Mouse (Mus musculus) forebrain, postnatal 0 days (tissue): ENCODE measurements around the gene Ltbp3. TPM values are rescaled to one million over a fixed set of nuclear protein-coding genes. Genes with fewer than 3 reads are reported as not detected.
"Not testable (repeated sequence)": the region's sequence is repeated elsewhere in the genome, so short reads cannot be mapped to it uniquely, and the experiment has no call there.

ENCODE experiments used
- ATAC-seq: fragments of 200-750 bp; cut with Nextera tagmentation; 2 replicates; pipeline ENCODE4 v1.8.0; 2017; ENCODE audit warnings: mild to moderate bottlenecking, moderate library complexity
- DNase-seq: peaks from one replicate; pipeline ENCODE4 v3.0.0-alpha.2; 2015
- H3K27ac ChIP-seq: fragments of 300-500 bp; sonication (generic); 2 replicates; pipeline ENCODE4 v1.5.1; 2014; ENCODE audit warnings: low read depth, mild to moderate bottlenecking, antibody characterized with exemption, low read length, moderate library complexity, mixed read lengths
- H3K27me3 ChIP-seq: fragments of 300-500 bp; sonication (generic); 2 replicates; pipeline ENCODE4 v1.6.1; 2014; ENCODE audit warnings: mild to moderate bottlenecking, low read length, mixed read lengths; ENCODE audit not compliant: insufficient read depth
- H3K36me3 ChIP-seq: fragments of 300-500 bp; sonication (generic); 2 replicates; pipeline ENCODE4 v1.6.1; 2014; ENCODE audit warnings: mild to moderate bottlenecking, moderate library complexity; ENCODE audit not compliant: insufficient read depth
- H3K4me1 ChIP-seq: fragments of 300-500 bp; sonication (generic); 2 replicates; pipeline ENCODE4 v1.6.1; 2014; ENCODE audit warnings: antibody characterized with exemption; ENCODE audit not compliant: insufficient read depth
- H3K4me2 ChIP-seq: fragments of 300-500 bp; sonication (generic); 2 replicates; pipeline ENCODE4 v1.6.1; 2014; ENCODE audit warnings: low read depth, mild to moderate bottlenecking, moderate library complexity
- H3K4me3 ChIP-seq: fragments of 300-500 bp; sonication (generic); 2 replicates; pipeline ENCODE4 v1.5.1; 2014; ENCODE audit warnings: low read depth, low read length, mixed read lengths
- H3K9ac ChIP-seq: fragments of 300-500 bp; sonication (generic); 2 replicates; pipeline ENCODE4 v1.6.1; 2014; ENCODE audit warnings: mild to moderate bottlenecking
- H3K9me3 ChIP-seq: fragments of 300-500 bp; sonication (generic); 2 replicates; pipeline ENCODE4 v1.6.1; 2016; ENCODE audit warnings: low read length
- CTCF ChIP-seq: sonication (generic); IDR thresholded peaks from 2 replicates; pipeline ENCODE4 v1.5.1; 2016; ENCODE audit warnings: antibody characterized with exemption, control low read depth, low read depth
- WGBS: fragments of 180-500 bp; shearing (Covaris S2); extraction: QIAGEN DNeasy Blood & Tissue Kit; methylation state at CpG from one replicate; pipeline ENCODE4 v1.1.7; 2014; 5-methylcytosine and 5-hydroxymethylcytosine counted together
- polyA plus RNA-seq: library from polyadenylated mRNA; unstranded; fragments of >200 nt; fragmentation: Nextera tagmentation; extraction: Ambion mirVana; gene quantifications from 2 replicates; pipeline ENCODE4 v1.2.1, GENCODE M21; 2015
- total RNA-seq: library from RNA; depleted of rRNA; stranded (reverse); fragments of >200 nt; gene quantifications from 2 replicates; pipeline ENCODE4 v1.2.3, GENCODE M21; 2014

Ltbp3 gene
- total and polyA plus RNA-seq, 2 experiments from 2014 or later, result 12.4 to 22.7 TPM

GRCm38 (mm10) chr19:5786441-5787114 lies 45.9 kb downstream of the Ltbp3 start:
- Histone ChIP-seq H3K9me3 (no peaks in the 10 kb centered on the region), H3K9ac (no peak overlapping the region), H3K27ac (no peak overlapping the region), H3K4me1 (no peaks in the 10 kb centered on the region), H3K4me3 (no peak overlapping the region), H3K36me3 (no peaks in the 10 kb centered on the region), H3K27me3 (no peaks in the 10 kb centered on the region), H3K4me2 (no peak overlapping the region)
- TF ChIP-seq CTCF, result peak; percentile 91
- ATAC-seq (peak; percentile 83), DNase-seq (peak; percentile 89)
- WGBS, result 8% methylated on average over 12 of the region's 12 CpGs

GRCm38 (mm10) chr19:5787128-5787635 lies 46.5 kb downstream of the Ltbp3 start:
- peak; percentile 89 for TF ChIP-seq CTCF
- H3K9ac ChIP-seq, result no peak overlapping the region
- WGBS, result 11% methylated on average over 8 of the region's 8 CpGs
- DNase-seq, result peak; percentile 90
- no peaks in the 10 kb centered on the region for H3K4me1 ChIP-seq
- peak; percentile 81 for ATAC-seq
- no peak overlapping the region for H3K27ac ChIP-seq
- no peaks in the 10 kb centered on the region for H3K9me3 ChIP-seq
- no peak overlapping the region for H3K4me3 ChIP-seq
- H3K36me3 ChIP-seq, result no peaks in the 10 kb centered on the region
- H3K27me3 ChIP-seq, result no peaks in the 10 kb centered on the region
- no peak overlapping the region for H3K4me2 ChIP-seq

- 88% methylated on average over 7 of the region's 7 CpGs for WGBS
- Histone ChIP-seq H3K27me3 (no peaks in the 10 kb centered on the region), H3K4me3 (no peak overlapping the region), H3K9ac (no peak overlapping the region), H3K27ac (no peak overlapping the region), H3K36me3 (no peaks in the 10 kb centered on the region), H3K4me2 (no peak overlapping the region), H3K9me3 (no peaks in the 10 kb centered on the region), H3K4me1 (no peaks in the 10 kb centered on the region)
- DNase-seq (no peak), ATAC-seq (no peak)
- TF ChIP-seq CTCF, result no peak
These were observed 47.2 kb downstream of the Ltbp3 start for GRCm38 (mm10) chr19:5787920-5788319.

- Histone ChIP-seq H3K36me3 (no peaks in the 10 kb centered on the region), H3K4me3 (no peak overlapping the region), H3K27ac (no peak overlapping the region), H3K9me3 (no peaks in the 10 kb centered on the region), H3K27me3 (no peaks in the 10 kb centered on the region), H3K9ac (no peak overlapping the region), H3K4me1 (no peaks in the 10 kb centered on the region), H3K4me2 (no peak overlapping the region)
- ATAC-seq (no peak), DNase-seq (no peak)
- TF ChIP-seq CTCF, result no peak
- 82% methylated on average over 7 of the region's 7 CpGs for whole genome bisulfite sequencing
These were observed 47.9 kb downstream of the Ltbp3 start for GRCm38 (mm10) chr19:5788620-5789019.

GRCm38 (mm10) chr19:5789066-5789465 lies 48.4 kb downstream of the Ltbp3 start:
- Histone ChIP-seq H3K4me3 (no peak overlapping the region), H3K9ac (no peak overlapping the region), H3K27ac (no peak overlapping the region), H3K36me3 (0 out of 2 replicates have a peak, but pooled peaks cover 2% of the 10 kb centered on the region), H3K9me3 (no peaks in the 10 kb centered on the region), H3K4me2 (no peak overlapping the region), H3K4me1 (no peaks in the 10 kb centered on the region), H3K27me3 (no peaks in the 10 kb centered on the region)
- ATAC-seq, result no peak
- 64% methylated on average over 5 of the region's 5 CpGs for WGBS
- TF ChIP-seq CTCF, result no peak
- no peak for DNase-seq

- Histone ChIP-seq H3K27ac (no peak overlapping the region), H3K4me2 (no peak overlapping the region), H3K27me3 (no peaks in the 10 kb centered on the region), H3K36me3 (peaks cover 23% of the 10 kb centered on the region), H3K4me3 (no peak overlapping the region), H3K4me1 (peaks cover 4% of the 10 kb centered on the region), H3K9me3 (no peaks in the 10 kb centered on the region), H3K9ac (no peak overlapping the region)
- 71% methylated on average over 4 of the region's 4 CpGs for WGBS
- peak; percentile 41 for TF ChIP-seq CTCF
- no peak for DNase-seq
- ATAC-seq, result no peak
These were observed 50.6 kb downstream of the Ltbp3 start for GRCm38 (mm10) chr19:5791329-5791728.

GRCm38 (mm10) chr19:5793116-5793515 lies 52.4 kb downstream of the Ltbp3 start:
- no peaks in the 10 kb centered on the region for H3K27me3 ChIP-seq
- H3K36me3 ChIP-seq, result peaks cover 40% of the 10 kb centered on the region
- TF ChIP-seq CTCF, result peak; percentile 90
- no peaks in the 10 kb centered on the region for H3K9me3 ChIP-seq
- ATAC-seq, result peak; percentile 72
- 3% methylated on average over 2 of the region's 2 CpGs for WGBS
- DNase-seq, result peak; percentile 79
- H3K4me1 ChIP-seq, result peaks cover 6% of the 10 kb centered on the region
- H3K9ac ChIP-seq, result no peak overlapping the region
- H3K4me2 ChIP-seq, result no peak overlapping the region
- H3K4me3 ChIP-seq, result no peak overlapping the region
- no peak overlapping the region for H3K27ac ChIP-seq

- DNase-seq, result not testable (repeated sequence)
These were observed 53.4 kb downstream of the Ltbp3 start for GRCm38 (mm10) chr19:5793917-5794770.

More at GRCm38 (mm10) chr19:5793917-5794770, 53.4 kb downstream of the Ltbp3 start:
- Histone ChIP-seq H3K4me2 (0 out of 2 replicates have a peak overlapping the region, but pooled peaks have one; percentile 90), H3K27ac (0 out of 2 replicates have a peak overlapping the region, but pooled peaks have one; percentile 5), H3K36me3 (peaks cover 40% of the 10 kb centered on the region), H3K9ac (0 out of 2 replicates have a peak overlapping the region, but pooled peaks have one; percentile 11)
- H3K9me3 ChIP-seq, H3K27me3 ChIP-seq, H3K4me3 ChIP-seq, H3K4me1 ChIP-seq: not testable (repeated sequence)
- ATAC-seq, result peak; percentile 36
- 27% methylated on average over 7 of the region's 7 CpGs for WGBS
